Mouse (Mus musculus) lung, embryonic 15.5 days (tissue): ENCODE results near the gene Ccdc142. TPM values are rescaled to one million over a fixed set of nuclear protein-coding genes. Genes with fewer than 3 reads are reported as not detected.

ENCODE experiments used
- ATAC-seq: fragments of 200-750 bp; cut with Nextera tagmentation; 2 replicates; pipeline ENCODE4 v1.8.0; 2017; ENCODE audit warnings: moderate number of reproducible peaks, borderline replicate concordance; ENCODE audit not compliant: low FRiP score, low TSS enrichment; ENCODE audit errors: extremely low read depth
- H3K27ac ChIP-seq: fragments of 300-500 bp; sonication (generic); 2 replicates; pipeline ENCODE4 v1.5.1; 2015; ENCODE audit warnings: moderate library complexity, mild to moderate bottlenecking, inconsistent platforms
- H3K27me3 ChIP-seq: fragments of 300-500 bp; sonication (generic); 2 replicates; pipeline ENCODE4 v1.6.1; 2015; ENCODE audit warnings: inconsistent platforms
- H3K36me3 ChIP-seq: fragments of 300-500 bp; sonication (generic); 2 replicates; pipeline ENCODE4 v1.6.1; 2015; ENCODE audit warnings: inconsistent platforms
- H3K4me1 ChIP-seq: fragments of 300-500 bp; sonication (generic); 2 replicates; pipeline ENCODE4 v1.6.1; 2015; ENCODE audit warnings: inconsistent platforms
- H3K4me2 ChIP-seq: fragments of 300-500 bp; sonication (generic); 2 replicates; pipeline ENCODE4 v1.6.1; 2015; ENCODE audit warnings: inconsistent platforms, mild to moderate bottlenecking, moderate library complexity
- H3K4me3 ChIP-seq: fragments of 300-500 bp; sonication (generic); 2 replicates; pipeline ENCODE4 v1.5.1; 2015; ENCODE audit warnings: mild to moderate bottlenecking, inconsistent platforms
- H3K9ac ChIP-seq: fragments of 300-500 bp; sonication (generic); 2 replicates; pipeline ENCODE4 v1.6.1; 2015; ENCODE audit warnings: inconsistent platforms
- H3K9me3 ChIP-seq: fragments of 300-500 bp; sonication (generic); 2 replicates; pipeline ENCODE4 v1.6.1; 2016; ENCODE audit warnings: inconsistent platforms
- WGBS: fragments of 180-500 bp; shearing (Covaris S2); methylation state at CpG from one replicate; pipeline ENCODE4 v1.1.7; 2015; 5-methylcytosine and 5-hydroxymethylcytosine counted together
- polyA plus RNA-seq: library from polyadenylated mRNA; unstranded; fragments of >200 nt; fragmentation: Nextera tagmentation; extraction: Ambion mirVana; gene quantifications from 2 replicates; pipeline ENCODE4 v1.2.1, GENCODE M21; 2015

Ccdc142 gene
- 2.1 and 3.2 TPM in 2 replicates for polyA plus RNA-seq

- under 1% methylated on average over 25 of the region's 25 CpGs for WGBS
- 0 out of 2 replicates have a peak, but pooled peaks cover 3% of the 10 kb centered on the region for H3K36me3 ChIP-seq
Observed at GRCm38 (mm10) chr6:83101316-83101687, at the start of gene Ccdc142, which contains the start of gene Gm42688. TSS of gene Ccdc142 (plus strand) at chr6:83101601. TSS of gene Gm42688 (plus strand) at chr6:83101617.

GRCm38 (mm10) chr6:83053136-83053960 lies 48.1 kb upstream of the Ccdc142 start:
- peak overlapping the region; percentile 85 for H3K27ac ChIP-seq
- WGBS, result 2% methylated on average over 26 of the region's 26 CpGs
- no peaks in the 10 kb centered on the region for H3K27me3 ChIP-seq
- H3K9me3 ChIP-seq, result no peaks in the 10 kb centered on the region
- H3K4me2 ChIP-seq, result peak overlapping the region; percentile 86
- no peak for ATAC-seq
- H3K36me3 ChIP-seq, result peaks cover 28% of the 10 kb centered on the region
- peaks cover 26% of the 10 kb centered on the region for H3K4me1 ChIP-seq
- H3K4me3 ChIP-seq, result peak overlapping the region; percentile 91
- peak overlapping the region; percentile 82 for H3K9ac ChIP-seq

More at GRCm38 (mm10) chr6:83101316-83101687, at the start of gene Ccdc142, which contains the start of gene Gm42688:
- no peaks in the 10 kb centered on the region for H3K9me3 ChIP-seq
- peak within 1 kb of the TSS; percentile 71 for H3K9ac ChIP-seq
- peaks cover 18% of the 10 kb centered on the region for H3K4me1 ChIP-seq
- peak within 1 kb of the TSS; percentile 97 for H3K4me2 ChIP-seq
- H3K27me3 ChIP-seq, result no peaks in the 10 kb centered on the region; the same call in 1 of the 2 replicates
- peak; percentile 78 for ATAC-seq
- peak within 1 kb of the TSS; percentile 81 for H3K27ac ChIP-seq
- H3K4me3 ChIP-seq, result peak within 1 kb of the TSS; percentile 65

DNA sequence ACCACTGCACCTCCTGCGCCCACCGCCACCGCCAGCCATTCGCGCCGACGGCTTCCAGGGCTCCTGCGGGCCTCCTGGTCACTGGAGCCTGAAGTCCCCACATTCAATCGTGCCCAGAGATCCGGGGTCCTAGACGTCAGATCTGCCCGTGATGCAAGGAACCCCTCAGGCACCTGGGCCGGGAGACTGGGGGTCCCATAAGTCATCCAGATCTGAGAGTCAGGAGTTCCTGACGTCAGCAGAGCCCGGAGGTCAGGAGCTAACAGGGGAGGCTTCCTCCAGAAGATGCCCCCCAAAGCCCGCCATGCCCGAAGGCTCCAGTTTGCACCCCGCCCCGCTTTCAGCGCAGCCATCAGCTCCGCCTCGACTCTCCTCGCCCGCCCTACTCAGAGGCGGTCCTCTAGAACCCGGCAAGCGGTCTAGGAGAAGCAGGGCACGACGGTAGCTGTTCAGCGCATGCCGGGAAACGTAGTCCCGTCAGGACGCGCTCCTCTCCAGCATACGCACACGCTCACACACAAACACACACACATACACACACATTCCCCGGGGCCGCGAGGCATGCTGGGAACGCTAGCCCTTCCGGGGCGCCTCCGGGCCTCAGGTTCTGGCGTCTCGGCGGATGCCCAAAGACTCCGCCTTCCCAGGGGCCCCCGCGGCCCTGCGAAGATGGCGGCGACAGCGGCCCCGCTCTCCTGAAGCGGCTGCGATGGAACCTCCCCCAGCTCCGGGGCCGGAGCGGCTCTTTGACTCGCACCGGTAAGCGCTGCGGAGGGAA lies 47.1 kb upstream of the Ccdc142 start, which contains the start of gene Aup1:
Gene Aup1 (plus strand): TSS at position 448 of the 778 bp plus-strand sequence.
- no peaks in the 10 kb centered on the region for H3K9me3 ChIP-seq
- under 1% methylated on average over 64 of the region's 64 CpGs for WGBS
- H3K27ac ChIP-seq, result peak within 1 kb of the TSS; percentile 85
- peaks cover 26% of the 10 kb centered on the region for H3K4me1 ChIP-seq
- peak within 1 kb of the TSS; percentile 86 for H3K4me2 ChIP-seq
- H3K4me3 ChIP-seq, result peak within 1 kb of the TSS; percentile 91
- no peaks in the 10 kb centered on the region for H3K27me3 ChIP-seq
- peak within 1 kb of the TSS; percentile 85 for H3K9ac ChIP-seq
- peaks cover 28% of the 10 kb centered on the region for H3K36me3 ChIP-seq
- ATAC-seq, result peak; percentile 97

DNA sequence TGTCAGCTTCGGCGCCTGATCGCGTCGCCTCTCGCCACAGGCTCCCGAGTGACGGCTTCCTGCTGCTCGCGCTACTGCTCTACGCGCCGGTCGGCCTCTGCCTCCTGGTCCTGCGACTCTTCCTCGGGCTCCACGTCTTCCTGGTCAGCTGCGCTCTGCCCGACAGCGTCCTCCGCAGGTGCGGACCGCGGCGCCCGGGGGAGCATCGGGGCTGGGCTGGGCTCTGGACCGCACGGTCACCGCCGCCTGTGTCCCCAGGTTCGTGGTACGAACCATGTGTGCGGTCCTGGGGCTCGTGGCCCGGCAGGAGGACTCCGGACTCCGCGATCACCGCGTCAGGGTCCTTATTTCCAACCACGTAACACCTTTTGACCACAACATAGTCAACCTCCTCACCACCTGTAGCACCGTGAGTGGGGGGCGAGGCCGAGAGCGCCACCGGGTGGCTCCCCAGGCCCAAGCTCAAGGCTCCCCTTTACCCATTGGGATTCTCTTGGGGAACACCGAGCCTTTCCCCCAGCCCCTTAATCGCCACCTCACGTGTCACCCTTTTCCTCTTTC lies 46.5 kb upstream of the Ccdc142 start, which contains the start of gene Htra2:
Gene Htra2 (minus strand): TSS at position 403 of the 561 bp plus-strand sequence.
- WGBS, result under 1% methylated on average over 50 of the region's 50 CpGs
- ATAC-seq, result peak; percentile 32
- H3K36me3 ChIP-seq, result peaks cover 28% of the 10 kb centered on the region
- H3K4me1 ChIP-seq, result peaks cover 26% of the 10 kb centered on the region
- H3K27ac ChIP-seq, result peak within 1 kb of the TSS; percentile 85
- H3K4me2 ChIP-seq, result peak within 1 kb of the TSS; percentile 86
- H3K4me3 ChIP-seq, result peak within 1 kb of the TSS; percentile 91
- H3K9ac ChIP-seq, result peak within 1 kb of the TSS; percentile 85
- no peaks in the 10 kb centered on the region for H3K9me3 ChIP-seq
- H3K27me3 ChIP-seq, result no peaks in the 10 kb centered on the region

GRCm38 (mm10) chr6:83057790-83058189 lies 43.6 kb upstream of the Ccdc142 start, which contains the start of gene Dqx1:
TSS of gene Dqx1 (plus strand) at chr6:83057844.
- WGBS, result 40% methylated on average over 3 of the region's 3 CpGs
- H3K4me3 ChIP-seq, result no peak within 1 kb of the TSS; the same call in 1 of the 2 replicates
- H3K27ac ChIP-seq, result no peak within 1 kb of the TSS
- no peaks in the 10 kb centered on the region for H3K9me3 ChIP-seq
- peaks cover 17% of the 10 kb centered on the region for H3K27me3 ChIP-seq
- H3K9ac ChIP-seq, result no peak within 1 kb of the TSS
- peaks cover 18% of the 10 kb centered on the region for H3K4me1 ChIP-seq
- H3K4me2 ChIP-seq, result no peak within 1 kb of the TSS
- no peak for ATAC-seq
- peaks cover 14% of the 10 kb centered on the region for H3K36me3 ChIP-seq

DNA sequence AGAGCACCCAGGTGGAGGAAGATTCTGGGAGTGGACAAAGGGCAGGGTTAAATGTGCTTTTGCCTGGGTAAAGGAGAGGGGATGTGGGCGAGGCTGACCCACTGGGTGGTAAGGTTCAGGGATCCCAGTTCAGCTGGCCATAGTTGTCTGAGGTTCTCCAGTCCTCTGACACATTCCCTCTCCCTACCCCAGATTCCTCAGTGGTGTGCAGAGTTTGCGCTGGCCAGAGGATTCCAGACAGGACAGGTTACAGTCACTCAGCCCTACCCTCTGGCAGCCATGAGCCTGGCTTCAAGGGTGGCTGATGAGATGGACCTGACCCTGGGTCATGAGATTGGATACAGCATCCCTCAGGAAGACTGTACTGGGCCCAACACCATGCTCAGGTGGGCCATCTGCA lies 42.7 kb upstream of the Ccdc142 start:
- Histone ChIP-seq H3K4me2 (no peak overlapping the region), H3K36me3 (peaks cover 14% of the 10 kb centered on the region), H3K27ac (no peak overlapping the region), H3K9ac (no peak overlapping the region), H3K4me1 (peaks cover 10% of the 10 kb centered on the region), H3K4me3 (no peak overlapping the region), H3K9me3 (no peaks in the 10 kb centered on the region), H3K27me3 (peaks cover 26% of the 10 kb centered on the region)
- ATAC-seq, result no peak
- WGBS, result 82% methylated on average over 2 of the region's 2 CpGs

- peaks cover 99% of the 10 kb centered on the region for H3K27me3 ChIP-seq
- no peaks in the 10 kb centered on the region for H3K36me3 ChIP-seq
- H3K27ac ChIP-seq, result no peak overlapping the region
- no peaks in the 10 kb centered on the region for H3K9me3 ChIP-seq
- H3K4me3 ChIP-seq, result no peak overlapping the region
- H3K4me2 ChIP-seq, result no peak overlapping the region
- H3K4me1 ChIP-seq, result peaks cover 22% of the 10 kb centered on the region
- 26% methylated on average over 8 of the region's 8 CpGs for WGBS
- H3K9ac ChIP-seq, result no peak overlapping the region
- no peak for ATAC-seq
Observed at GRCm38 (mm10) chr6:83065995-83066394, 35.4 kb upstream of the Ccdc142 start.

DNA sequence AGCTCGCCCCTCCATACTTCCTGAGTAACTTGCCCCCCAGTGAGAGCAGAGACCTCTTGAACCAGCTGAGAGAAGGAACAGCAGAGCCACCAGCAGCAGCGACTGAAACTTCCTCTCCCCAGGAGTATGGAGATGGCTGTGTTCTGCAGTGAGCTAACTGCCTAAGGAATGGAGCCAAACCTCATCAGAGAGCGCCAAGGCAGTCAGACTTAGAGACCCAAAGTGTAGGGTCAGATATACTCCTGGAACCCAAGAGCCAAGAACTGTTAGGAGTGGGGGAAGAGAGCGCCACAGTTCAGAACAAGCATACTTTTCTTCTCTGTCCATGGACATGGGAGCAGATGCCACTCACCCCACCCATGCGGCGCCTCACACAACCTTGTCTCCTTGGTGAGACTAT lies 35.0 kb upstream of the Ccdc142 start:
- no peaks in the 10 kb centered on the region for H3K9me3 ChIP-seq
- no peak overlapping the region for H3K4me2 ChIP-seq
- no peak for ATAC-seq
- peaks cover 25% of the 10 kb centered on the region for H3K4me1 ChIP-seq
- H3K4me3 ChIP-seq, result no peak overlapping the region
- H3K36me3 ChIP-seq, result no peaks in the 10 kb centered on the region
- H3K27me3 ChIP-seq, result peaks cover 100% of the 10 kb centered on the region
- H3K27ac ChIP-seq, result no peak overlapping the region
- 22% methylated on average over 6 of the region's 6 CpGs for WGBS
- H3K9ac ChIP-seq, result no peak overlapping the region

GRCm38 (mm10) chr6:83068221-83068620 lies 33.2 kb upstream of the Ccdc142 start:
- 5% methylated on average over 8 of the region's 8 CpGs for WGBS
- H3K4me3 ChIP-seq, result peak overlapping the region; percentile 29; the same call in 1 of the 2 replicates
- H3K9me3 ChIP-seq, result no peaks in the 10 kb centered on the region
- H3K27ac ChIP-seq, result no peak overlapping the region
- H3K36me3 ChIP-seq, result no peaks in the 10 kb centered on the region
- peaks cover 25% of the 10 kb centered on the region for H3K4me1 ChIP-seq
- H3K27me3 ChIP-seq, result peaks cover 100% of the 10 kb centered on the region
- no peak overlapping the region for H3K9ac ChIP-seq
- no peak for ATAC-seq
- H3K4me2 ChIP-seq, result peak overlapping the region; percentile 52

GRCm38 (mm10) chr6:83068706-83069487 lies 32.5 kb upstream of the Ccdc142 start:
- H3K4me3 ChIP-seq, result peak overlapping the region; percentile 29
- H3K27ac ChIP-seq, result no peak overlapping the region
- H3K27me3 ChIP-seq, result peaks cover 100% of the 10 kb centered on the region
- peaks cover 25% of the 10 kb centered on the region for H3K4me1 ChIP-seq
- H3K9me3 ChIP-seq, result no peaks in the 10 kb centered on the region
- ATAC-seq, result no peak
- H3K36me3 ChIP-seq, result no peaks in the 10 kb centered on the region
- under 1% methylated on average over 77 of the region's 81 CpGs for WGBS
- no peak overlapping the region for H3K9ac ChIP-seq
- H3K4me2 ChIP-seq, result peak overlapping the region; percentile 52
